Mouse (Mus musculus): ENCODE results near the gene 1810049J17Rik. TPM values are rescaled to one million over a fixed set of nuclear protein-coding genes. Genes with fewer than 3 reads are reported as not detected.

1810049J17Rik gene
- polyA plus RNA-seq, 1 experiment from 2014 or later, result not detected

- Histone ChIP-seq H3K9me3 (replicated peaks) (no peaks in the 10 kb centered on the region), H3K4me3 (replicated peaks) (no peak overlapping the region), H3K4me2 (no peak overlapping the region), H3K9ac (no peak overlapping the region), H3K4me1 (no peaks in the 10 kb centered on the region), H3K27me3 (no peaks in the 10 kb centered on the region), H3K27ac (no peak overlapping the region), H3K36me3 (no peaks in the 10 kb centered on the region)
- ATAC-seq (replicated peaks; ENCODE audit: low FRiP score), result no peak
- WGBS, result 80% methylated on average over 7 of the region's 7 CpGs
Measured at GRCm38 (mm10) chr15:12298231-12298737, 23.4 kb downstream of the 1810049J17Rik start.

GRCm38 (mm10) chr15:12296228-12296627 lies 25.5 kb downstream of the 1810049J17Rik start:
- no peaks in the 10 kb centered on the region for H3K27me3 ChIP-seq
- ATAC-seq (replicated peaks; ENCODE audit: low FRiP score), result no peak
- H3K4me2 ChIP-seq, result no peak overlapping the region
- no peak overlapping the region for H3K9ac ChIP-seq
- H3K9me3 ChIP-seq (replicated peaks), result no peaks in the 10 kb centered on the region
- H3K4me3 ChIP-seq (replicated peaks), result no peak overlapping the region
- 56% methylated on average over 2 of the region's 2 CpGs for WGBS
- H3K4me1 ChIP-seq, result no peaks in the 10 kb centered on the region
- H3K27ac ChIP-seq, result no peak overlapping the region
- no peaks in the 10 kb centered on the region for H3K36me3 ChIP-seq

GRCm38 (mm10) chr15:12291757-12292156 lies 29.9 kb downstream of the 1810049J17Rik start:
- Histone ChIP-seq H3K4me2 (no peak overlapping the region), H3K4me1 (no peaks in the 10 kb centered on the region), H3K9me3 (replicated peaks) (no peaks in the 10 kb centered on the region), H3K27ac (no peak overlapping the region), H3K27me3 (no peaks in the 10 kb centered on the region), H3K36me3 (no peaks in the 10 kb centered on the region), H3K9ac (no peak overlapping the region), H3K4me3 (replicated peaks) (no peak overlapping the region)
- ATAC-seq (replicated peaks; ENCODE audit: low FRiP score), result no peak
- WGBS, result 93% methylated on average over 2 of the region's 2 CpGs

GRCm38 (mm10) chr15:12290330-12290729 lies 31.4 kb downstream of the 1810049J17Rik start:
- 88% methylated on average over 7 of the region's 7 CpGs for WGBS
- Histone ChIP-seq H3K4me1 (no peaks in the 10 kb centered on the region), H3K9me3 (replicated peaks) (no peaks in the 10 kb centered on the region), H3K27ac (no peak overlapping the region), H3K36me3 (no peaks in the 10 kb centered on the region), H3K27me3 (no peaks in the 10 kb centered on the region), H3K4me3 (replicated peaks) (no peak overlapping the region), H3K4me2 (no peak overlapping the region), H3K9ac (no peak overlapping the region)
- ATAC-seq (replicated peaks; ENCODE audit: low FRiP score), result no peak

GRCm38 (mm10) chr15:12285535-12285809 lies 36.2 kb downstream of the 1810049J17Rik start:
- no peaks in the 10 kb centered on the region for H3K4me1 ChIP-seq
- H3K27ac ChIP-seq, result no peak overlapping the region
- no peaks in the 10 kb centered on the region for H3K36me3 ChIP-seq
- ATAC-seq (replicated peaks; ENCODE audit: low FRiP score), result no peak
- no peak overlapping the region for H3K9ac ChIP-seq
- no peaks in the 10 kb centered on the region for H3K27me3 ChIP-seq
- no peak overlapping the region for H3K4me2 ChIP-seq
- H3K9me3 ChIP-seq (replicated peaks), result no peaks in the 10 kb centered on the region
- 78% methylated on average over 5 of the region's 5 CpGs for WGBS
- no peak overlapping the region for H3K4me3 ChIP-seq (replicated peaks)

- Histone ChIP-seq H3K4me3 (replicated peaks) (no peak overlapping the region), H3K4me2 (no peak overlapping the region), H3K9me3 (replicated peaks) (no peaks in the 10 kb centered on the region), H3K27me3 (no peaks in the 10 kb centered on the region), H3K36me3 (no peaks in the 10 kb centered on the region), H3K27ac (no peak overlapping the region), H3K9ac (no peak overlapping the region), H3K4me1 (no peaks in the 10 kb centered on the region)
- 78% methylated on average over 6 of the region's 6 CpGs for WGBS
- no peak for ATAC-seq (replicated peaks; ENCODE audit: low FRiP score)
Measured at GRCm38 (mm10) chr15:12284794-12285534, 36.7 kb downstream of the 1810049J17Rik start.

- Histone ChIP-seq H3K9me3 (replicated peaks) (no peaks in the 10 kb centered on the region), H3K9ac (no peak overlapping the region), H3K27me3 (no peaks in the 10 kb centered on the region), H3K4me2 (no peak overlapping the region), H3K4me3 (replicated peaks) (no peak overlapping the region), H3K27ac (no peak overlapping the region), H3K4me1 (no peaks in the 10 kb centered on the region), H3K36me3 (no peaks in the 10 kb centered on the region)
- 88% methylated on average over 1 of the region's 1 CpGs for WGBS
- no peak for ATAC-seq (replicated peaks; ENCODE audit: low FRiP score)
Measured at GRCm38 (mm10) chr15:12279816-12280215, 41.9 kb downstream of the 1810049J17Rik start.

- no peak overlapping the region for H3K4me3 ChIP-seq (replicated peaks)
- H3K9ac ChIP-seq, result no peak overlapping the region
- 0 out of 2 replicates have a peak, but pooled peaks cover 3% of the 10 kb centered on the region for H3K4me1 ChIP-seq
- H3K27me3 ChIP-seq, result no peaks in the 10 kb centered on the region
- H3K36me3 ChIP-seq, result peaks cover 9% of the 10 kb centered on the region
- H3K9me3 ChIP-seq (replicated peaks), result no peaks in the 10 kb centered on the region
- 80% methylated on average over 4 of the region's 4 CpGs for WGBS
- no peak overlapping the region for H3K4me2 ChIP-seq
- no peak overlapping the region for H3K27ac ChIP-seq
- ATAC-seq (replicated peaks; ENCODE audit: low FRiP score), result no peak
Measured at GRCm38 (mm10) chr15:12275091-12275623, 46.5 kb downstream of the 1810049J17Rik start.

GRCm38 (mm10) chr15:12274053-12274769 lies 47.5 kb downstream of the 1810049J17Rik start:
- Histone ChIP-seq H3K27ac (no peak overlapping the region), H3K4me3 (replicated peaks) (no peak overlapping the region)
- no peak for ATAC-seq (replicated peaks; ENCODE audit: low FRiP score)

GRCm38 (mm10) chr15:12273325-12274052 lies 48.2 kb downstream of the 1810049J17Rik start:
- ATAC-seq (replicated peaks; ENCODE audit: low FRiP score), result 0 out of 2 replicates have a peak, but pooled peaks have one; percentile 15
- Histone ChIP-seq H3K36me3 (peaks cover 24% of the 10 kb centered on the region), H3K27me3 (no peaks in the 10 kb centered on the region), H3K9me3 (replicated peaks) (no peaks in the 10 kb centered on the region), H3K9ac (no peak overlapping the region), H3K27ac (no peak overlapping the region), H3K4me2 (no peak overlapping the region), H3K4me1 (0 out of 2 replicates have a peak, but pooled peaks cover 3% of the 10 kb centered on the region), H3K4me3 (replicated peaks) (no peak overlapping the region)
- WGBS, result 76% methylated on average over 12 of the region's 12 CpGs

More at GRCm38 (mm10) chr15:12274053-12274769, 47.5 kb downstream of the 1810049J17Rik start:
- no peak overlapping the region for H3K9ac ChIP-seq
- no peaks in the 10 kb centered on the region for H3K27me3 ChIP-seq
- H3K4me2 ChIP-seq, result no peak overlapping the region
- peaks cover 17% of the 10 kb centered on the region for H3K36me3 ChIP-seq
- 0 out of 2 replicates have a peak, but pooled peaks cover 3% of the 10 kb centered on the region for H3K4me1 ChIP-seq
- H3K9me3 ChIP-seq (replicated peaks), result no peaks in the 10 kb centered on the region
- whole genome bisulfite sequencing, result 61% methylated on average over 4 of the region's 4 CpGs
